Mouse (Mus musculus): ENCODE data around the gene Aoc3. TPM values are rescaled to one million over a fixed set of nuclear protein-coding genes. Genes with fewer than 3 reads are reported as not detected.

The Aoc3 gene
- polyA plus RNA-seq, 1 experiment from 2014 or later: 0.10 TPM

- Histone ChIP-seq H3K9ac (replicated peaks; ENCODE audit: low read depth, low read length) (no peak overlapping the region), H3K9me3 (ENCODE audit: control insufficient read depth, low read length) (no peaks in the 10 kb centered on the region), H3K36me3 (ENCODE audit: control insufficient read depth, insufficient read depth) (no peaks in the 10 kb centered on the region), H3K4me1 (replicated peaks; ENCODE audit: control insufficient read depth, insufficient read depth, low read length) (no peaks in the 10 kb centered on the region), H3K4me3 (replicated peaks; ENCODE audit: low read length) (no peak overlapping the region), H3K27me3 (replicated peaks; ENCODE audit: control insufficient read depth, insufficient read depth, low read length) (no peaks in the 10 kb centered on the region), H3K27ac (ENCODE audit: low read length) (no peak overlapping the region), H3K4me2 (ENCODE audit: low read length) (no peak overlapping the region)
- ATAC-seq: no peak
- 77% methylated on average over 6 of the region's 6 CpGs for WGBS
Observed at GRCm38 (mm10) chr11:101378926-101379325, 48.5 kb downstream of the Aoc3 start.

- no peak for ATAC-seq
- H3K4me1 ChIP-seq (replicated peaks; ENCODE audit: control insufficient read depth, insufficient read depth, low read length): no peaks in the 10 kb centered on the region
- 6% methylated on average over 4 of the region's 4 CpGs for WGBS
Observed at GRCm38 (mm10) chr11:101381817-101382216, 51.4 kb downstream of the Aoc3 start.

More at GRCm38 (mm10) chr11:101381817-101382216, 51.4 kb downstream of the Aoc3 start:
- Histone ChIP-seq H3K4me3 (replicated peaks; ENCODE audit: low read length) (no peak overlapping the region), H3K4me2 (ENCODE audit: low read length) (no peak overlapping the region), H3K27me3 (replicated peaks; ENCODE audit: control insufficient read depth, insufficient read depth, low read length) (no peaks in the 10 kb centered on the region), H3K36me3 (ENCODE audit: control insufficient read depth, insufficient read depth) (no peaks in the 10 kb centered on the region), H3K9me3 (ENCODE audit: control insufficient read depth, low read length) (no peaks in the 10 kb centered on the region), H3K27ac (ENCODE audit: low read length) (no peak overlapping the region), H3K9ac (replicated peaks; ENCODE audit: low read depth, low read length) (no peak overlapping the region)

Small RNAs within 50 kb of the gene (microRNA-seq; reads per million reads assigned to microRNA genes)
- gene Gm25593: not detected

Other genes with a start within 250 kb of the Aoc3 start
- 45.9 and 48.1 TPM in 2 replicates for gene Coasy, start 248.0 kb upstream of the Aoc3 start, polyA plus RNA-seq (2015; fragmentation: Nextera tagmentation; extraction: Ambion mirVana)
- gene Mlx, start 243.3 kb upstream of the Aoc3 start, polyA plus RNA-seq (2015; fragmentation: Nextera tagmentation; extraction: Ambion mirVana): 94.6 and 102 TPM in 2 replicates
- 37.3 and 43.6 TPM in 2 replicates for gene Psmc3ip, start 235.2 kb upstream of the Aoc3 start, polyA plus RNA-seq (2015; fragmentation: Nextera tagmentation; extraction: Ambion mirVana)
- gene Retreg3, start 210.7 kb upstream of the Aoc3 start, polyA plus RNA-seq (2015; fragmentation: Nextera tagmentation; extraction: Ambion mirVana): 24.5 and 25.2 TPM in 2 replicates
- gene Tubg1, start 210.7 kb upstream of the Aoc3 start, polyA plus RNA-seq (2015; fragmentation: Nextera tagmentation; extraction: Ambion mirVana): 90.7 and 93.0 TPM in 2 replicates
- 36.2 and 43.0 TPM in 2 replicates for gene Tubg2, start 174.7 kb upstream of the Aoc3 start, polyA plus RNA-seq (2015; fragmentation: Nextera tagmentation; extraction: Ambion mirVana)
- 0.77 and 1.5 TPM in 2 replicates for gene Cntnap1, start 160.1 kb upstream of the Aoc3 start, polyA plus RNA-seq (2015; fragmentation: Nextera tagmentation; extraction: Ambion mirVana)
- 4.8 and 5.8 TPM in 2 replicates for gene Plekhh3, start 159.3 kb upstream of the Aoc3 start, polyA plus RNA-seq (2015; fragmentation: Nextera tagmentation; extraction: Ambion mirVana)
- gene Ccr10, start 155.2 kb upstream of the Aoc3 start, polyA plus RNA-seq (2015; fragmentation: Nextera tagmentation; extraction: Ambion mirVana): 0.14 TPM in 1 of 2 replicates, not detected in the other
- 24.8 and 27.0 TPM in 2 replicates for gene Ezh1, start 104.1 kb upstream of the Aoc3 start, polyA plus RNA-seq (2015; fragmentation: Nextera tagmentation; extraction: Ambion mirVana)
- 67.4 and 72.0 TPM in 2 replicates for gene Ramp2, start 84.6 kb upstream of the Aoc3 start, polyA plus RNA-seq (2015; fragmentation: Nextera tagmentation; extraction: Ambion mirVana)
- 91.1 and 93.3 TPM in 2 replicates for gene Vps25, start 76.9 kb upstream of the Aoc3 start, polyA plus RNA-seq (2015; fragmentation: Nextera tagmentation; extraction: Ambion mirVana)
- gene Wnk4, start 70.0 kb upstream of the Aoc3 start, polyA plus RNA-seq (2015; fragmentation: Nextera tagmentation; extraction: Ambion mirVana): 5.8 and 6.2 TPM in 2 replicates
- gene Cntd1, start 51.6 kb upstream of the Aoc3 start, polyA plus RNA-seq (2015; fragmentation: Nextera tagmentation; extraction: Ambion mirVana): 0.91 TPM in 2 replicates
- gene Coa3, start 51.5 kb upstream of the Aoc3 start, polyA plus RNA-seq (2015; fragmentation: Nextera tagmentation; extraction: Ambion mirVana): 191 and 197 TPM in 2 replicates
- 191 and 203 TPM in 2 replicates for gene Becn1, start 28.3 kb upstream of the Aoc3 start, polyA plus RNA-seq (2015; fragmentation: Nextera tagmentation; extraction: Ambion mirVana)
- gene Psme3, start 14.4 kb upstream of the Aoc3 start, polyA plus RNA-seq (2015; fragmentation: Nextera tagmentation; extraction: Ambion mirVana): 127 and 137 TPM in 2 replicates
- gene Aoc2, start 5.5 kb upstream of the Aoc3 start, polyA plus RNA-seq (2015; fragmentation: Nextera tagmentation; extraction: Ambion mirVana): 1.9 and 3.2 TPM in 2 replicates
- gene G6pc, start 37.0 kb downstream of the Aoc3 start, polyA plus RNA-seq (2015; fragmentation: Nextera tagmentation; extraction: Ambion mirVana): not detected in 2 replicates
- gene Aarsd1, start 87.0 kb downstream of the Aoc3 start, polyA plus RNA-seq (2015; fragmentation: Nextera tagmentation; extraction: Ambion mirVana): 90.1 and 99.5 TPM in 2 replicates
- gene Gm27029, start 94.2 kb downstream of the Aoc3 start, polyA plus RNA-seq (2015; fragmentation: Nextera tagmentation; extraction: Ambion mirVana): 5.7 and 7.7 TPM in 2 replicates
- 32.5 TPM in 2 replicates for gene Rundc1, start 94.5 kb downstream of the Aoc3 start, polyA plus RNA-seq (2015; fragmentation: Nextera tagmentation; extraction: Ambion mirVana)
- gene Ptges3l, start 94.7 kb downstream of the Aoc3 start, polyA plus RNA-seq (2015; fragmentation: Nextera tagmentation; extraction: Ambion mirVana): 2.0 TPM in 2 replicates
- 219 and 239 TPM in 2 replicates for gene Rpl27, start 111.7 kb downstream of the Aoc3 start, polyA plus RNA-seq (2015; fragmentation: Nextera tagmentation; extraction: Ambion mirVana)
- gene Ifi35, start 117.8 kb downstream of the Aoc3 start, polyA plus RNA-seq (2015; fragmentation: Nextera tagmentation; extraction: Ambion mirVana): 2.2 and 2.5 TPM in 2 replicates
- 91.6 and 95.8 TPM in 2 replicates for gene Rnd2, start 134.4 kb downstream of the Aoc3 start, polyA plus RNA-seq (2015; fragmentation: Nextera tagmentation; extraction: Ambion mirVana)
- 65.5 and 79.5 TPM in 2 replicates for gene Vat1, start 135.6 kb downstream of the Aoc3 start, polyA plus RNA-seq (2015; fragmentation: Nextera tagmentation; extraction: Ambion mirVana)
- 5.4 and 6.8 TPM in 2 replicates for gene Brca1, start 221.3 kb downstream of the Aoc3 start, polyA plus RNA-seq (2015; fragmentation: Nextera tagmentation; extraction: Ambion mirVana)
- gene Nbr1, start 221.5 kb downstream of the Aoc3 start, polyA plus RNA-seq (2015; fragmentation: Nextera tagmentation; extraction: Ambion mirVana): 126 and 139 TPM in 2 replicates

Data from forebrain, embryonic 16.5 days (tissue).